Mouse (Mus musculus) spleen, adult 2 months (tissue): ENCODE results near the gene Eif4e1b. TPM values are rescaled to one million over a fixed set of nuclear protein-coding genes. Genes with fewer than 3 reads are reported as not detected.

Experiments
- DNase-seq, 2 experiments: peaks; one replicate each; pipeline versions ENCODE4 v3.0.0 to v3.0.0-alpha.2; 2012 to 2021; ENCODE audit warnings: low spot score in 2 of 2, low read depth in 1 of 2
- H3K27ac ChIP-seq: fragments of 200-500 bp; 2 replicates; pipeline ENCODE4 v1.5.1; 2012; ENCODE audit warnings: low read length, inconsistent platforms; ENCODE audit not compliant: insufficient read depth
- H3K27me3 ChIP-seq: fragments of 200-500 bp; 2 replicates; pipeline ENCODE4 v1.6.1; 2012; ENCODE audit warnings: mild to moderate bottlenecking, moderate library complexity, low read length, inconsistent platforms; ENCODE audit not compliant: control insufficient read depth, insufficient read depth
- H3K36me3 ChIP-seq: fragments of 200-500 bp; 2 replicates; pipeline ENCODE4 v1.6.1; 2012; ENCODE audit warnings: mild to moderate bottlenecking, low read length, inconsistent platforms; ENCODE audit not compliant: control insufficient read depth, insufficient read depth
- H3K4me1 ChIP-seq: fragments of 200-500 bp; 2 replicates; pipeline ENCODE4 v1.6.1; 2011; ENCODE audit warnings: inconsistent platforms; ENCODE audit not compliant: control insufficient read depth, insufficient read depth, insufficient read length
- H3K4me3 ChIP-seq: fragments of 200-500 bp; 2 replicates; pipeline ENCODE4 v1.5.1; 2011; ENCODE audit warnings: mild to moderate bottlenecking, inconsistent platforms; ENCODE audit not compliant: insufficient read depth, insufficient read length; ENCODE audit errors: extremely low read depth
- CTCF ChIP-seq: fragments of 200-500 bp; IDR thresholded peaks from 2 replicates; pipeline ENCODE4 v1.5.1; 2011; ENCODE audit warnings: mild to moderate bottlenecking, inconsistent platforms; ENCODE audit not compliant: insufficient read depth, insufficient read length, insufficient replicate concordance; ENCODE audit errors: extremely low read depth
- POLR2A ChIP-seq: fragments of 200-500 bp; IDR thresholded peaks from 2 replicates; pipeline ENCODE4 v1.6.1; 2011; ENCODE audit warnings: low read depth, low read length, inconsistent platforms
- WGBS: fragments of 180-500 bp; shearing (Covaris S2); methylation state at CpG from one replicate; pipeline ENCODE4 v1.1.7; 2018; 5-methylcytosine and 5-hydroxymethylcytosine counted together
- polyA plus RNA-seq: library from polyadenylated mRNA; depleted of rRNA; stranded (reverse); fragments of >200 nt; gene quantifications from 2 replicates; pipeline ENCODE4 v1.2.3, GENCODE M21; 2012

Gene Eif4e1b
- polyA plus RNA-seq, 1 experiment = not detected

DNA sequence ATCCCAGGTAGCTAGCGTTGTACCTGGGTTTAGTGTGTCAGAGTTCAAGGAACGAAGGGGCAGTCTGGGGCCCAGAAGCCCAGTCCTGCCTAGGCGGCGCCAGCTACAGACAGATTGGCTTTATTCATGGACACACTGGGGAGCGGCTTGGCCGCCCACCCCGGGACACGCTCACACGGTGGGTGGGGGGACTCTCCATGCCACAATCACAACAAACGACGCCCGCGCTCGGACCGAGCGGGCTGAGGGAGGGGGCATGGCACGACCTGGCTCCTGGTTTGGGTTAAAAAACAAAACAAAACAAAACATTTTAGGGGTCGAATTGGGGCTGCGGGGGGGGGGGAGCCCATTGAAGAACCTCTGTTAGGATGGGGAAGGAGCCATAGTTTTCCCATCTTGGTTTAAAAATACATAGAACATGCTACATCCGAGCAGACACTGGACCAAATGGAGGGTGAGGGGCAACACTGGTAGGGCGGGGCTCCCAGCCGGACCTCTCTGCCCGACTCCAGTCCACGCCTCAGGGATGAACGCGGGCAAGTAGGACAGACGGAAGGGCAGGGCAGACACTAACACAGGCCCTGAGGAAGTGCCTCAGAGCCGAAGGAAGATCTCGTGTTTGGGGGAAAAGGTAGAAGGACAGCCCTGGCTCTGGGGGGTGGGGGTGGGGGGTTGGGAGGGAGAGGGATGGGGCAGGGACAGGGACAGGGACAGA lies 24.9 kb upstream of the Eif4e1b start:
- Histone ChIP-seq H3K4me3 (no peak overlapping the region), H3K27ac (no peak overlapping the region), H3K27me3 (peaks cover 8% of the 10 kb centered on the region; the same call in 1 of the 2 replicates), H3K4me1 (no peaks in the 10 kb centered on the region), H3K36me3 (no peaks in the 10 kb centered on the region)
- no peak for DNase-seq
- WGBS = 9% methylated on average over 29 of the region's 29 CpGs
- no peak for TF ChIP-seq CTCF

DNA sequence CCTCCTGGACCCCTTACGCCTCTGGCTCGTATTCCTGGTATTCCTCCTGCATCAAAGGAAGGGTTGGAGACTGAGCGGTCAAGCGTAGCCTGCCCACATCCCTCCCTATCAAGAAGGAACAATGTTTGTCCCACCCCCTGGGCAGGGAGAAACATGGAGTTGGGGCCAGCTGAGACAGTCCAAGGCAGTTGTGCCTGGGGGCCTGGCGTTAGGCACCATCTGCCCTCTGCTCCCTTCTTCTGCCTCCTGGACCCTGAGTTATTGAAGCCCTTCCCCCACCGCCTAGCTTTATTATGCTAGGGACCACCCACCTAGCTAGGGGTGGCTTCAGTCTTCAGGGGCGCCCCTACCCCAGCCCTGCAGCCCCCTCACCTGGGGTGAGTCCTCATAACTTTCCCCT lies 24.3 kb upstream of the Eif4e1b start:
- no peak for DNase-seq
- peaks cover 8% of the 10 kb centered on the region; the same call in 1 of the 2 replicates for H3K27me3 ChIP-seq
- no peaks in the 10 kb centered on the region for H3K36me3 ChIP-seq
- 18% methylated on average over 7 of the region's 7 CpGs for WGBS
- no peak for TF ChIP-seq POLR2A
- no peak for TF ChIP-seq CTCF
- no peak overlapping the region for H3K4me3 ChIP-seq
- no peaks in the 10 kb centered on the region for H3K4me1 ChIP-seq
- no peak overlapping the region for H3K27ac ChIP-seq

DNA sequence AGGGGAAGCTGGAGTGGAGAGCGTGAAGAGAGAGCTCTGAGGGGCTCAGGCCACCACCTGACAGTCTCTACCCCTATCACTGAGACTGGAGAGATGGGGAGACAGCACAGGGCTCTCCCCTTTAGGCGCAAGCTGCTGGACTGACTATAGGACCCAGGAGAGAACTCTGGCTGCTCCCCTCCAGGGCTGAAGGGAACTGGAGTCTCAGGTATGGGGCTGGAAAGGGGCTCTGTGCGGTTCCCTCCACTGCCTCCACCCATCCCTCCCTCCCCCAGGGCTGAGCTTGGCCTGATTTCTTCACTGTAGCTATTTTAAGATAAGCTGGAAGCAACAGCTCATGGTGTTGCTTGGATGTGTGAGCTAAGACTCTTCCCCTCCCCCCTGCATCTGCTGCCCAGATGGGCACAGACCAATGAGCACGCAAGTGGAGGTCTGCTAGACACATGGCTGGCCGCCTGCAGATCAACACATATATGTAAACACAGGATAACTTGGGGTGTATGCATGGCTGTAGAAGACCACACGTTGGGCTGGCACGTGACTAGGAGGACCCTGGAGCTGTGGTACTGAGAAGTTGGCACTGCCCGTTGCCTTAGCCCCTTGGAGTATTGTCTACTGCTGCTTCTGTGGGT lies 23.5 kb upstream of the Eif4e1b start:
- TF ChIP-seq CTCF (no peak), POLR2A (no peak)
- Histone ChIP-seq H3K36me3 (no peaks in the 10 kb centered on the region), H3K27ac (no peak overlapping the region), H3K4me3 (no peak overlapping the region), H3K27me3 (peaks cover 11% of the 10 kb centered on the region), H3K4me1 (no peaks in the 10 kb centered on the region)
- 64% methylated on average over 8 of the region's 8 CpGs for WGBS
- no peak for DNase-seq

DNA sequence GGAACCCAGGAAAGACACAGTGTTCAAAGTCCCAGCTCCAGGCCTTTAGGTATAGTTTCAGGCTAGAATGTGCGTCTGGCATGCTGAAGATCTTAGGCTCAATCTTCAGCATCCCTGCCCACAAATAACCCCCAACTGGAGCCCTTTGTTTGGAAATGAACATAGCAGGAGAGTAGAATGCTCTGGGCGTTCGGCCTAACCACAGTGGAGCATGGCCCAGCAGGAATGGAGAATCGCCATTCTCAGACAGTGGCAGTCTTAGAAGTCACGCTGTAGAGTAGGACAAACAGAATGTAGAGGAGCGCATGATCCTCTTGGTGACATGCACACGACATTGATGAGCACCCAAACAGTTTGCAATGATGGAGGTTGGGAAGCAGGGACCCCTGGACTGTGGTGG lies 22.9 kb upstream of the Eif4e1b start:
- Histone ChIP-seq H3K4me1 (no peaks in the 10 kb centered on the region), H3K27ac (no peak overlapping the region), H3K4me3 (no peak overlapping the region), H3K27me3 (peaks cover 13% of the 10 kb centered on the region), H3K36me3 (no peaks in the 10 kb centered on the region)
- no peak for TF ChIP-seq POLR2A
- TF ChIP-seq CTCF = no peak
- no peak for DNase-seq
- WGBS = 82% methylated on average over 7 of the region's 7 CpGs

DNA sequence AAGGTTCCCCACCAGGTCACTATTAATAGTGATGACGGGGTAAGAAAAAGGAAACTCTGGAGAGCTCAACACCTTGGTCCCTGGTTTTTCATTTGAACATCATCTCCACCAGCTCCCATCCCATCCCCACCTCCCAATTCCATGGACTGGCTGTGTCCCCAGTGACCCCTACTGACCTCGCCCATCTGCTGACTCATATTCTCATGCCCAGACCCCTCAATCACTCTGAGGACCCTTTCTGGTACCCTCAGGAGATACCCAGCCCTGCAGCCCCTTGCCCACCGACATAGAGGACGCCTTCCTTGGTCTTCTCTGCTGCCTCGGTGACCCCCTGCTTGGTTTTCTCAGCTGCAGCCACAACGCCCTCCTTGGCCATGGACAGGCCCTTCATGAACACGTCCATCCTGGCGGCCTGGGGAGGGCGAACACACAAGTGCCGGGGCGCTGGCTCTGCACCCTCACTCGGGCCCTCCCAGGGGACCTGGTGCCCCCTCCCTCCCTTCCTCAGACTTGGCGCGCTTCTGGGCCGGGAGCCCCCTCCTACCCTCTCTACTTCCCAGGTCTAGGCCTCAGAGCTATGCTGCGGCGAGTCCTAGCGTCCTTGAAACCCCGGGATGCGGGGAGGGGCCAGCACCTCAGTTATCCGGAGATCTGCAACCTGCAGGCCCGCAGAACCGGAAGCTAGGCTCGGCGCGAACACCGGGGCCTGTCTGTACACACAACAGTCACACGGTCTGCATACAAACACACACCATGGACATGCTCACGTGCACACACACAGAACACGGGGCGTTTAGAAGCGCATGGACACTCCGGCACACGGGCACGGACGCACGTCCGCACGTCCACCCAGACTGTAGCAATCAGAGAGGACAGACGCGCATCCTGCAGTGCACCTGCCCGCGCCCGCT lies 18.3 kb upstream of the Eif4e1b start:
- peak overlapping the region; percentile 43; the same call in 1 of the 2 replicates for H3K4me3 ChIP-seq
- 8% methylated on average over 44 of the region's 44 CpGs for whole genome bisulfite sequencing

DNA sequence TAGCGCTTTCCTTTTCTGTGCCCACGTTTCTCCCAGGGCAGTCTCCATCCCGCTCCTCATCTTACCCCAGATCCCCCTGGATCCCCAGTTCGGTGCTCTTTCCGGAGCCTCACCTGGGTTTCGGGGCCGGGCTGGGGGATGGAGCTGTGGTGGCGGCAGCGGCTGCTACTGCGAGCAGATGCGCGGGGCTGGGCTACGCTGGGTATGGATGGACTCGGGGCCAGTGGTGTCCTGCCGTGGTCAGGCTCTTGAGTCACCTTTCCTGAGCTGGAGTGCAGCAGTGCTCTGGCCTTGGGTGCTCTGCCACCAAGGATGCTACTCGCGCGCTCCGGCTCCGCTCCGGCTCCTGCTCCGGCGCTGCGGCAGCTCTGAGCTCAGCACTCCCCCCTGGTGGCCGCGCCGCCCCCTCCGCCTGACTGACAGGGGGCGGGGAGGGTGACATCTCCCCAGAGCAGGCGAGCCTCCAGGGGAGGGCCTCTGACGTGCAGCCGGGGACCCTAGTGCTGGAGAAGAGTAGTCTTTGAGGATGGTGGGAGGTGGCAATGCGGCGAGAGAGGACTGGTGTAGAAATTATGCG lies 17.5 kb upstream of the Eif4e1b start, which contains the start of gene Sncb:
TSS of gene Sncb (minus strand) at position 404 of the 577 bp plus-strand sequence.
- no peak within 1 kb of the TSS for H3K27ac ChIP-seq
- peaks cover 11% of the 10 kb centered on the region for H3K27me3 ChIP-seq
- H3K36me3 ChIP-seq = no peaks in the 10 kb centered on the region
- H3K4me3 ChIP-seq = peak within 1 kb of the TSS; percentile 43; the same call in 1 of the 2 replicates
- 3% methylated on average over 35 of the region's 35 CpGs for WGBS
- TF ChIP-seq CTCF (peak; percentile 51), POLR2A (no peak)
- peaks cover 6% of the 10 kb centered on the region; the same call in 1 of the 2 replicates for H3K4me1 ChIP-seq
- DNase-seq = peak; percentile 17 to 48

More for the DNA sequence above, 18.3 kb upstream of the Eif4e1b start:
- Histone ChIP-seq H3K36me3 (no peaks in the 10 kb centered on the region), H3K27ac (no peak overlapping the region), H3K4me1 (peaks cover 6% of the 10 kb centered on the region; the same call in 1 of the 2 replicates), H3K27me3 (peaks cover 11% of the 10 kb centered on the region)
- no peak for DNase-seq
- no peak for TF ChIP-seq POLR2A
